Mouse (Mus musculus) heart, adult 2 months (tissue): Measurements from ENCODE around the gene Gm49321. TPM values are rescaled to one million over a fixed set of nuclear protein-coding genes. Genes with fewer than 3 reads are reported as not detected.

Source experiments
- DNase-seq, 2 experiments: peaks; one replicate each; pipeline ENCODE4 v3.0.0; 2021
- H3K27ac ChIP-seq: fragments of 200-600 bp; 2 replicates; pipeline ENCODE4 v1.8.1; 2022
- H3K27me3 ChIP-seq: fragments of 200-500 bp; 2 replicates; pipeline ENCODE4 v1.6.1; 2012; ENCODE audit warnings: mild to moderate bottlenecking, low read length, inconsistent platforms, mixed read lengths; ENCODE audit not compliant: control insufficient read depth, insufficient read depth
- H3K36me3 ChIP-seq: fragments of 200-500 bp; 2 replicates; pipeline ENCODE4 v1.6.1; 2012; ENCODE audit warnings: low read length, inconsistent platforms; ENCODE audit not compliant: control insufficient read depth, insufficient read depth
- H3K4me1 ChIP-seq: fragments of 200-500 bp; 2 replicates; pipeline ENCODE4 v1.6.1; 2011; ENCODE audit warnings: low read length; ENCODE audit not compliant: control insufficient read depth, insufficient read depth
- H3K4me3 ChIP-seq: fragments of 200-600 bp; 2 replicates; pipeline ENCODE4 v1.8.1; 2022
- H3K79me2 ChIP-seq: fragments of 200-500 bp; replicated peaks from 2 replicates; pipeline ENCODE4 v1.6.1; 2012; ENCODE audit warnings: mild to moderate bottlenecking, inconsistent platforms, low read length, moderate library complexity, mixed read lengths; ENCODE audit not compliant: control insufficient read depth, insufficient read depth
- H3K9ac ChIP-seq: fragments of 200-500 bp; 2 replicates; pipeline ENCODE4 v1.6.1; 2012; ENCODE audit warnings: low read depth, mild to moderate bottlenecking, control low read depth, inconsistent platforms, low read length, mixed read lengths
- CTCF ChIP-seq: fragments of 200-600 bp; IDR thresholded peaks from 2 replicates; pipeline ENCODE4 v1.8.1; 2022; ENCODE audit warnings: antibody characterized with exemption, mild to moderate bottlenecking, moderate library complexity
- EP300 ChIP-seq: fragments of 200-500 bp; IDR thresholded peaks from 2 replicates; pipeline ENCODE4 v1.6.1; 2011; ENCODE audit warnings: low read depth, low read length, control low read depth; ENCODE audit not compliant: insufficient read depth
- POLR2A ChIP-seq: fragments of 200-500 bp; IDR thresholded peaks from 2 replicates; pipeline ENCODE4 v1.6.1; 2011; ENCODE audit warnings: mild to moderate bottlenecking, low read depth, low read length, control low read depth; ENCODE audit not compliant: insufficient read depth
- WGBS: fragments of 180-500 bp; shearing (Covaris S2); methylation state at CpG from one replicate; pipeline ENCODE4 v1.1.7; 2018; 5-methylcytosine and 5-hydroxymethylcytosine counted together
- intact Hi-C: fragments of 180-260 bp; cut with DNase I; formaldehyde crosslinking; loops from one replicate; pipeline ENCODE4 v1.15.1; 2025
- polyA plus RNA-seq: library from polyadenylated mRNA; depleted of rRNA; stranded (reverse); fragments of >200 nt; gene quantifications from 2 replicates; pipeline ENCODE4 v1.2.3, GENCODE M21; 2012
- total RNA-seq, 2 experiments: library from RNA; stranded (reverse); gene quantifications; 2 replicates each; pipeline ENCODE4 v1.2.3; 2021

Gene Gm49321
- total and polyA plus RNA-seq, 3 experiments, result 6.9 to 7.2 TPM; not detected in 1

GRCm38 (mm10) chr12:73952879-73953278, 15.4 kb downstream of the Gm49321 start:
- no peak overlapping the region; the same call in 1 of the 2 replicates for H3K9ac ChIP-seq
- no peak overlapping the region for H3K27ac ChIP-seq
- H3K79me2 ChIP-seq, result no peaks in the 10 kb centered on the region
- peak overlapping the region; percentile 9 for H3K4me3 ChIP-seq
- peak; percentile 41 to 44 for DNase-seq
- no peaks in the 10 kb centered on the region for H3K27me3 ChIP-seq
- H3K4me1 ChIP-seq, result peaks cover 3% of the 10 kb centered on the region; the same call in 1 of the 2 replicates
- WGBS, result 6% methylated on average over 15 of the region's 15 CpGs
- TF ChIP-seq POLR2A (no peak), EP300 (no peak), CTCF (peak; percentile 9; the same call in 1 of the 2 replicates)
- intact Hi-C loops, result no loop called here
- peaks cover 6% of the 10 kb centered on the region; the same call in 1 of the 2 replicates for H3K36me3 ChIP-seq

- Histone ChIP-seq H3K4me3 (peak overlapping the region; percentile 9), H3K4me1 (peaks cover 3% of the 10 kb centered on the region; the same call in 1 of the 2 replicates), H3K27me3 (no peaks in the 10 kb centered on the region), H3K36me3 (peaks cover 4% of the 10 kb centered on the region; the same call in 1 of the 2 replicates), H3K79me2 (no peaks in the 10 kb centered on the region), H3K27ac (no peak overlapping the region; the same call in 1 of the 2 replicates), H3K9ac (peak overlapping the region; percentile 14; the same call in 1 of the 2 replicates)
- WGBS, result 46% methylated on average over 14 of the region's 14 CpGs
- DNase-seq, result no peak
- intact Hi-C loops, result no loop called here
- TF ChIP-seq POLR2A (no peak), CTCF (no peak), EP300 (no peak)
These were observed 16.1 kb downstream of the Gm49321 start for GRCm38 (mm10) chr12:73953420-73954186.

- intact Hi-C loops, result no loop called here
- Histone ChIP-seq H3K9ac (no peak overlapping the region), H3K79me2 (no peaks in the 10 kb centered on the region), H3K4me3 (no peak overlapping the region), H3K4me1 (peaks cover 3% of the 10 kb centered on the region; the same call in 1 of the 2 replicates), H3K27ac (peak overlapping the region; percentile 18; the same call in 1 of the 2 replicates), H3K36me3 (no peaks in the 10 kb centered on the region), H3K27me3 (no peaks in the 10 kb centered on the region)
- 39% methylated on average over 5 of the region's 5 CpGs for WGBS
- TF ChIP-seq POLR2A (no peak), EP300 (no peak), CTCF (no peak)
- no peak for DNase-seq
These were observed 17.3 kb downstream of the Gm49321 start for GRCm38 (mm10) chr12:73954785-73955184.

- Histone ChIP-seq H3K4me3 (no peak overlapping the region), H3K27me3 (no peaks in the 10 kb centered on the region), H3K36me3 (no peaks in the 10 kb centered on the region), H3K9ac (no peak overlapping the region), H3K27ac (no peak overlapping the region), H3K4me1 (peaks cover 3% of the 10 kb centered on the region; the same call in 1 of the 2 replicates), H3K79me2 (no peaks in the 10 kb centered on the region)
- 93% methylated on average over 3 of the region's 3 CpGs for WGBS
- no peak for DNase-seq
- TF ChIP-seq CTCF (no peak), POLR2A (no peak), EP300 (no peak)
- intact Hi-C loops, result no loop called here
These were observed 20.2 kb downstream of the Gm49321 start for GRCm38 (mm10) chr12:73957676-73958075.

- Histone ChIP-seq H3K27ac (no peak overlapping the region), H3K27me3 (no peaks in the 10 kb centered on the region), H3K4me3 (no peak overlapping the region), H3K9ac (no peak overlapping the region), H3K79me2 (no peaks in the 10 kb centered on the region), H3K36me3 (no peaks in the 10 kb centered on the region), H3K4me1 (peaks cover 3% of the 10 kb centered on the region; the same call in 1 of the 2 replicates)
- DNase-seq, result no peak
- intact Hi-C loops, result no loop called here
- 76% methylated on average over 2 of the region's 2 CpGs for WGBS
- no peak for TF ChIP-seq CTCF
These were observed 21.4 kb downstream of the Gm49321 start for GRCm38 (mm10) chr12:73958830-73959229.
